Mouse (Mus musculus) liver, postnatal 0 days (tissue): ENCODE measurements around the gene Ddx10.

Experiments used
- CTCF ChIP-seq: sonication (generic); IDR thresholded peaks from 2 replicates; pipeline ENCODE4 v1.5.1; 2016; ENCODE audit warnings: antibody characterized with exemption, low read depth
- EP300 ChIP-seq: IDR thresholded peaks from 2 replicates; pipeline ENCODE4 v1.6.1; 2016; ENCODE audit warnings: antibody characterized with exemption, low read depth, mild to moderate bottlenecking

- TF ChIP-seq CTCF (no peak), EP300 (no peak)
Measured at GRCm38 (mm10) chr9:53256690-53257305, 8.9 kb upstream of the Ddx10 start.
